Mouse (Mus musculus) kidney, postnatal 0 days (tissue): ENCODE measurements at regions not wholly inside any gene's neighbourhood (a gene's known extent, or its start where the extent isn't known, plus 50 kb on each side); places are given as distances from the start of the nearest gene placed in this dataset.
A peak's percentile ranks its signal among the peaks of the same experiment; 100 is the strongest.

Experiments used
- ATAC-seq: fragments of 200-750 bp; cut with Nextera tagmentation; replicated peaks from 2 replicates; pipeline ENCODE4 v1.8.0; 2017; ENCODE audit warnings: low read depth, moderate number of reproducible peaks, moderate TSS enrichment, moderate library complexity; ENCODE audit not compliant: low FRiP score
- DNase-seq: peaks from one replicate; pipeline ENCODE4 v3.0.0-alpha.2; 2016; ENCODE audit warnings: low spot score
- H3K27ac ChIP-seq: fragments of 300-500 bp; sonication (generic); 2 replicates; pipeline ENCODE4 v1.5.1; 2014; ENCODE audit warnings: mild to moderate bottlenecking
- H3K27me3 ChIP-seq: fragments of 300-500 bp; sonication (generic); 2 replicates; pipeline ENCODE4 v1.6.1; 2014; ENCODE audit warnings: low read length, mixed read lengths; ENCODE audit not compliant: insufficient read depth
- H3K36me3 ChIP-seq: fragments of 300-500 bp; sonication (generic); 2 replicates; pipeline ENCODE4 v1.6.1; 2014; ENCODE audit warnings: low read length, mixed read lengths; ENCODE audit not compliant: insufficient read depth
- H3K4me1 ChIP-seq: fragments of 300-500 bp; sonication (generic); replicated peaks from 2 replicates; pipeline ENCODE4 v1.6.1; 2014; ENCODE audit warnings: antibody characterized with exemption, low read length, mixed read lengths; ENCODE audit not compliant: insufficient read depth
- H3K4me2 ChIP-seq: fragments of 300-500 bp; sonication (generic); 2 replicates; pipeline ENCODE4 v1.6.1; 2014; ENCODE audit warnings: mild to moderate bottlenecking, low read length, moderate library complexity, mixed read lengths
- H3K4me3 ChIP-seq: fragments of 300-500 bp; sonication (generic); replicated peaks from 2 replicates; pipeline ENCODE4 v1.5.1; 2014; ENCODE audit warnings: low read depth, low read length
- H3K9ac ChIP-seq: fragments of 300-500 bp; sonication (generic); 2 replicates; pipeline ENCODE4 v1.6.1; 2014; ENCODE audit warnings: low read depth, low read length
- H3K9me3 ChIP-seq: fragments of 300-500 bp; sonication (generic); replicated peaks from 2 replicates; pipeline ENCODE4 v1.6.1; 2016; ENCODE audit warnings: low read length, inconsistent platforms, mixed read lengths
- CTCF ChIP-seq: IDR thresholded peaks from 2 replicates; pipeline ENCODE4 v1.5.1; 2016; ENCODE audit warnings: antibody characterized with exemption, low read depth, mild to moderate bottlenecking, moderate library complexity
- WGBS: fragments of 180-500 bp; shearing (Covaris S2); extraction: QIAGEN DNeasy Blood & Tissue Kit; methylation state at CpG from one replicate; pipeline ENCODE4 v1.1.7; 2014; 5-methylcytosine and 5-hydroxymethylcytosine counted together

DNA sequence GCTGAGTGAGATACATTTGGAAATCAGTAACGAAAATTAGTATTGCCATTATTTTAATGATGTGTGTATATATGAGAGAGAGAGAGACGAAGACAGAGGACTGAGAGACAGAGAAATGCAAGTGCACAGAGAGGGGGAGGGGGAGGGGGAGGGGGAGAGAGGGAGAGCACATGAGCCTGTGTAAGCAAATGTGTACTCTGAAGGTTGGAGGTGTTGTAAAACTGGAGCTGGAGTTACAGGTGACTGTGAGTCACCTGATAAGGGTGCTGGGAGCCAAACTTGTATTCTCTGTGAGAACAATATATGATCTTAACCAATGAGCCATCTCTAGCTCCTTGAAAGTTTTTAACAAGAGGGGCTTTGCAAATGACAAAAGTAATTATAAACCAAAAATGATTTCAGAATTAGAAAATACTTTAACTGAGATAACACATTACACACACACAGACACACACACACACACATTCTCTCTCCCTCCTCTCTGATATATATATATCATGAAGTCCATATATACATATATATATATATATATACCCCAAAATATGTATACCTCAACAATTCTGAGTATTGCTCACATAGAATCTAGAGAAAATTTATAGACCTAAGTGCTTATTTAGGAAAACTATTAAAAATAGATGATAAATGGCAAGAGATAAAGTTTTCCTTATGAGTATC lies 100.5 kb upstream of the Rgs17 start:
- Histone ChIP-seq H3K4me2 (no peak overlapping the region), H3K4me3 (no peak overlapping the region), H3K4me1 (no peaks in the 10 kb centered on the region), H3K9me3 (no peaks in the 10 kb centered on the region), H3K36me3 (no peaks in the 10 kb centered on the region), H3K27me3 (no peaks in the 10 kb centered on the region), H3K27ac (no peak overlapping the region), H3K9ac (no peak overlapping the region)
- 80% methylated on average over 2 of the region's 2 CpGs for WGBS
- TF ChIP-seq CTCF = no peak
- no peak for ATAC-seq
- no peak for DNase-seq

DNA sequence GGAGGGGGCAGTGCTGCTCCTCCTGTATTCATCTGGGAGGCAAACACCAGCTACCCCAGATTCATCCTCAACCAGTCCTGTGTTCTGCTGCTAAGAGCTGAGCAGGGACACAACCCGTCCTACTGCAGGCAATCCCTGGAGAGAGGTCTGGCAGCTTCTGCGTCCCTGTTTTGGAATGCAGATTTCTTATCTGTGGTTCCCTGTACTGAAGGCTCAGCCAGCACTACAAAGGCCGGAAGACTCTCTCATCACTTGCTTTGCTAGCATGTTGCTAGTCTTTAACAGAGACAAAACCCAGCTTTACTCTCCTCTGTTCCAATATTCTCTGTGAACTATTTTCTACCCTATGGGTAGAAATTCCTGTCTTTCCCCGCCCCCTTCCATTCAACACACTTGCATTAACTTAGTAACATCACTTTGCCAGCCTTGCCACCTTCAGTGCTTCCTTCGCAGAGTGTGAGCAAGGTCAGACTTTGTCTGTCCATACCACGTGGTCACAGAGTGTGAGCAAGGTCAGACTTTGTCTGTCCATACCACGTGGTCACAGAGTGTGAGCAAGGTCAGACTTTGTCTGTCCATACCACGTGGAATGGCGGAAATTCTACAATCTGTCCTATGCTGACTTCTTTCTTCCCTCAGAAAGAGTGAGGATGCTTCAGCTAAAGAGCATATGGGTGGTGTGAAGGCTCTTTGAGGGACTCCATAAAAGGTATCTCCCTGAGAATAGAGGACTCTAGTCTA lies 98.9 kb upstream of the Rgs17 start:
- Histone ChIP-seq H3K9ac (no peak overlapping the region), H3K4me1 (no peaks in the 10 kb centered on the region), H3K4me3 (no peak overlapping the region), H3K36me3 (no peaks in the 10 kb centered on the region), H3K27ac (no peak overlapping the region), H3K4me2 (no peak overlapping the region), H3K9me3 (no peaks in the 10 kb centered on the region), H3K27me3 (no peaks in the 10 kb centered on the region)
- DNase-seq (no peak), ATAC-seq (peak; percentile 49; the same call in 1 of the 2 replicates)
- no peak for TF ChIP-seq CTCF
- WGBS = 56% methylated on average over 9 of the region's 9 CpGs

- no peak overlapping the region for H3K4me2 ChIP-seq
- no peaks in the 10 kb centered on the region for H3K9me3 ChIP-seq
- no peak overlapping the region for H3K27ac ChIP-seq
- no peak for TF ChIP-seq CTCF
- no peaks in the 10 kb centered on the region for H3K27me3 ChIP-seq
- WGBS = 55% methylated on average over 4 of the region's 4 CpGs
- ATAC-seq = no peak
- no peak overlapping the region for H3K4me3 ChIP-seq
- no peak overlapping the region for H3K9ac ChIP-seq
- no peak for DNase-seq
- no peaks in the 10 kb centered on the region for H3K4me1 ChIP-seq
- H3K36me3 ChIP-seq = no peaks in the 10 kb centered on the region
Measured at GRCm38 (mm10) chr10:6013743-6014142, 91.5 kb upstream of the Rgs17 start.

- Histone ChIP-seq H3K9ac (no peak overlapping the region), H3K27ac (no peak overlapping the region), H3K27me3 (no peaks in the 10 kb centered on the region), H3K4me2 (no peak overlapping the region), H3K4me3 (no peak overlapping the region), H3K36me3 (no peaks in the 10 kb centered on the region), H3K9me3 (no peaks in the 10 kb centered on the region), H3K4me1 (no peaks in the 10 kb centered on the region)
- TF ChIP-seq CTCF = no peak
- 40% methylated on average over 5 of the region's 5 CpGs for WGBS
- ATAC-seq = no peak
- peak; percentile 48 for DNase-seq
Measured at GRCm38 (mm10) chr10:6011541-6011940, 89.3 kb upstream of the Rgs17 start.

- Histone ChIP-seq H3K4me1 (no peaks in the 10 kb centered on the region), H3K9ac (no peak overlapping the region), H3K27me3 (no peaks in the 10 kb centered on the region), H3K4me2 (no peak overlapping the region), H3K4me3 (no peak overlapping the region), H3K27ac (no peak overlapping the region), H3K36me3 (no peaks in the 10 kb centered on the region), H3K9me3 (no peaks in the 10 kb centered on the region)
- TF ChIP-seq CTCF = no peak
- ATAC-seq (no peak), DNase-seq (no peak)
- 25% methylated on average over 5 of the region's 5 CpGs for WGBS
Measured at GRCm38 (mm10) chr10:6011029-6011428, 88.8 kb upstream of the Rgs17 start.

DNA sequence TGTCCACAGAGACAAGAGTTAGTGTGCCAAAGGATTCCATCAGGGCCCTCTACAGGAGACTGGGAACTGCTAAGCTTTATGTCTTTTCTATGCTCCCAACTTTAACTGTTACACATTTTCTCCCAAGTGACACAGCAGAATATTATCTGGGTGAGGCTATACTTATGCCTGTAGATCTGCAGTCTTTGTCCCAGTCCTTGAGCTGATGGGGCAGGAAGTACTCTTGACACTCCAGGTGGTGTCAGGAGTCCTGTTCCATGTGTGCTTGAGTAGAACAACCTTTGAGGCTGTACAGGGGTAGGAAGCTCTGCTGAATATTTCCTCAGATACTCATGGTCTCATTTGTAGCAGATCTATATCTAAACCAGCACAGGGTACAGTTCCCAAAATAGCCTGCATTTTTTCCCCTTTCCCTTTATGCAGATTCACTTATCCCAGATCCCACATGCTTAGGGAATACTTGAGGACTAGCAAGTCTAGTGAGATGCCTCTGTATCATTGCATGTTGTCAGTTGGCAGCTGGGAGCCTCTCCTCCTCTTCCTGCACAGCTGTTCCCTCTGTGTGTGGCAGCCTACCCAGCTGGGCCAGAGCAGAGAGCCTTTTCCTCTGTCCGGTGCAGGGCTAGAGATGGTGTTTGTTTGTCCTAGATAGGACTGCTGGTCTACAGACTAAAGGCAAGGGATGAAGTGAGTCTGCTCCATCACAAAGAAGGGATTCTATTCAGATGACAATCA lies 85.2 kb upstream of the Rgs17 start:
- Histone ChIP-seq H3K9ac (no peak overlapping the region), H3K4me3 (no peak overlapping the region), H3K27ac (no peak overlapping the region), H3K27me3 (no peaks in the 10 kb centered on the region), H3K9me3 (no peaks in the 10 kb centered on the region), H3K4me2 (no peak overlapping the region), H3K36me3 (no peaks in the 10 kb centered on the region), H3K4me1 (no peaks in the 10 kb centered on the region)
- WGBS = 61% methylated on average over 1 of the region's 1 CpGs
- no peak for ATAC-seq
- TF ChIP-seq CTCF = no peak
- no peak for DNase-seq
